Mouse (Mus musculus): ENCODE results near the gene 9330161L09Rik. TPM values are rescaled to one million over a fixed set of nuclear protein-coding genes. Genes with fewer than 3 reads are reported as not detected.

Gene 9330161L09Rik
- 0.95 TPM for polyA plus RNA-seq (2017; shearing (Covaris generic))

DNA sequence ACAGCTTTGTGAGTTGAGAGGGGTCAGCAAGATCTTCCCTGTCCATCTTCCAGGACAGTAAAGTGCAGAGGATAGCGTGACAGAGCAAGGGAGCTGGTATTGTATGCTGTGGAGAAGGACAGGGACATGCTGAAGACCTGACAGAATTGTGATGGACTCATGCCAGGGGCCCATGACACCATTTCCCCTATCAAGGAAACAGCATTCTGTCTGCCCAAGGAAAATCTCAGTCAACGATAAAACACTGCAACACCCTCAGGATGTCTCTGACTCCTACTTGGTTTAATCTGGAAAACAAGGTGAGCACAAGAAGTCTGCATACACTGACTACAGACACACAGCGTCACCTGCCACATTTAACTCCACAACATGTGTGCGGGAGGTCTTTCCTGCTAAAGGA lies at the start of gene 9330161L09Rik:
TSS of gene 9330161L09Rik (minus strand) at position 101 of the 400 bp plus-strand sequence.

DNA sequence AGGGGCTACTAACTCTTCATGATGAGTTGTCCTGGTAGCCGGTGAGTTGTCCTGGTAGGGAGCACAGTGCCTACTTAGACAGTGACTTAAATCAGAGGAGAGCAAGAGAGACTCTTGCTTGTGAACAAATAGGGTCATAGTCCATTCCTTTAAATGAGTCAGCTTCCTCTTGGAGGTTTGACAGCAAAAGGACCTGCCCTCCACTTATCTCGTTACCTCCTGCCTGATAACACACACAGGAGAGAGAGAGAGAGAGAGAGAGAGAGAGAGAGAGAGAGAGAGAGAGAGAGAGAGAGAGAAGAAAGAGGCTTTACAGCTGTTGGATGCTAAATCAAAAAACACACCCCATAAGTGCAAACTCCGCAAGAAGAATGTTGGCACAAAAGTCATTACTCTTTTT lies 49.5 kb upstream of the 9330161L09Rik start, which contains the start of gene Ifi27l2b:
TSS of gene Ifi27l2b (minus strand) at position 84 of the 400 bp plus-strand sequence.

DNA sequence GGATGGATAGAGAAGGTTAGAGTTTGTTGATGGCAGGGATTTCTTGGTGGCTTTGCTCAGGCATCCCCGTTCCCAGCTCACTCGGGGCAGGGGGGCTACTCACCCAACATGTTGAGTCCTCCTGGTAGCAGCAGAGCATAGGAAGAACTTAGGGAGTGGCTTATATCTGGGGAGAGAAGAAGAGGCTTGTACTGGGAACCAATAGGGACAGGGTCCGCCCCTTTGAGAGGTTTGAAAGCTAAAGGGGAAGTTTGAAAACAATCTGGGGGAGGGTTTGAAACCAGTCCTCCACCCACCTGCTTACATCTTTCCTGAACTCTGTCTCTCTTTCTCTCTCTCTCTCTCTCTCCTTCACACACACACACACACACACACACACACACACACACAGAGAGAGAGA lies 35.9 kb upstream of the 9330161L09Rik start, which contains the start of gene Ifi27l2a:
TSS of gene Ifi27l2a (minus strand) at position 157 of the 400 bp plus-strand sequence.

DNA sequence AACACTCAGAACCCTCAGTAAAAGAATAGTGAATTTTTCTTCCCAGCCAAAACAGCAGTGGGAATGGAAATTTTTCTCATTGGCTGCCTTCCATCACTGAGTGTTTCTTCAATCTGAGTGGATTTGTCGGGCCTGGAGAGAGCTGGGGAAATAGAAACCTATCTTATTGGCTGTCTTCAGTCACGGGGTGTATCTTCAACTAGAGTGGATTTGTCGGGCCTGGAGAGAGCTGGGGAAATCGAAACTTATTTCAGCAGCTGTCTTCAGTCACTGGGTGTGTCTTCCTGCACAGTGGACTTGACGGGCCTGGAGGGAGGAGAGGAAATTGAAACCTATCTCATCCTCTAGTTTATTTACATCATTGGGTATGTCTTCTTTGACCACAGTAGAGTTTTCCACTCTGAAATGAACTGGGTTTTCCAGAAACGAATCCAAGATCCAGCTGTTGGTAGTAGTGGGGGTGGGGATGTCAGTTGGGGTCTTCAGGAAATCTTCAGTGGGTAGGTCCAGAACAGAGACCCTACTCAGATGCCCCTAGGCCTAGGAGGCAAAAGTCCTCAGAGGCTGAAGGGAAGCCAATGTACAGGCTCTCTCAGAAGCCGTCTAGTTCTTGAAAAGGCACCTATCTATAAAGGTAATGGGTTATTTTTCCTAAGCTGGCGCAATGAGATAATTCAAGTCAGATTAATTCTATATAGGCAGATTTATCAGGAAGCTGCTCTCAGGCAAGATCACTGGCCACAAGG lies 26.5 kb upstream of the 9330161L09Rik start, which contains the start of gene Ifi27:
TSS of gene Ifi27 (plus strand) at position 226 of the 746 bp plus-strand sequence.

DNA sequence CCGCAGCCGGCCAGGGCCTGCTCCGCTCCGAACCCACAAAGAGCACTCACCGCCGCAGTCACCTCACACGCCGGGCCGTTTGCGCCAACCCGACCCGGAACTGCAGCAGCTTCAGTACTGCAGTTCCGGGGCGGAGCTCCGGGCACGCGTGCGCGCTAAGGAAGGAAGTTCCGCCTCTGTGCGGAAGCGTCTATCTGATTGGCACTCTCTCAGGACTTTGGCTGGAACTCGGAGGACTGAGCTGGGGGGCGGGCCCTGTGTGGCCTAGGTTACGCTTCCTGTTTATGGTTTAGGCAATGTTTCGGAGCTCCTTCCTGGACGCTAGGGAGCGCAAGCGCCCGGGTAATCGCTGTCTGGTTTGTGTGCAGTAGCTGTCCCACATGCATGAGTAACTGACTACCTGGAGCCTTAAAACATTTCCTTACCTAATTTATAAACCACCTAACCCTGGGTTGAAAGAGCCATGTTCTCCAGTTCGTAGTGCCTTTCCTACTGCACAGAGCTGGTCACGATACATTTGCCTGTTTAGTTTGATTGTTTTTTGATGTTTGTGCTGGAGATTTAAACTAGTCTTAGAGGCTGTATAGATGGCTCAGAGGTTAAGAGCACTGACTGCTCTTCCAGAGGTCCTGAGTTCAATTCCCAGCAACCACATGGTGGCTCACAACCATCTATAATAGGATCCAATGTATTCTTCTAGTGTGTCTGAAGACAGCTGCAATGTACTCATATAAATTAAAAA lies 18.3 kb upstream of the 9330161L09Rik start, which contains the start of gene Ddx24:
TSS of gene Ddx24 (minus strand) at position 102 of the 742 bp plus-strand sequence.

DNA sequence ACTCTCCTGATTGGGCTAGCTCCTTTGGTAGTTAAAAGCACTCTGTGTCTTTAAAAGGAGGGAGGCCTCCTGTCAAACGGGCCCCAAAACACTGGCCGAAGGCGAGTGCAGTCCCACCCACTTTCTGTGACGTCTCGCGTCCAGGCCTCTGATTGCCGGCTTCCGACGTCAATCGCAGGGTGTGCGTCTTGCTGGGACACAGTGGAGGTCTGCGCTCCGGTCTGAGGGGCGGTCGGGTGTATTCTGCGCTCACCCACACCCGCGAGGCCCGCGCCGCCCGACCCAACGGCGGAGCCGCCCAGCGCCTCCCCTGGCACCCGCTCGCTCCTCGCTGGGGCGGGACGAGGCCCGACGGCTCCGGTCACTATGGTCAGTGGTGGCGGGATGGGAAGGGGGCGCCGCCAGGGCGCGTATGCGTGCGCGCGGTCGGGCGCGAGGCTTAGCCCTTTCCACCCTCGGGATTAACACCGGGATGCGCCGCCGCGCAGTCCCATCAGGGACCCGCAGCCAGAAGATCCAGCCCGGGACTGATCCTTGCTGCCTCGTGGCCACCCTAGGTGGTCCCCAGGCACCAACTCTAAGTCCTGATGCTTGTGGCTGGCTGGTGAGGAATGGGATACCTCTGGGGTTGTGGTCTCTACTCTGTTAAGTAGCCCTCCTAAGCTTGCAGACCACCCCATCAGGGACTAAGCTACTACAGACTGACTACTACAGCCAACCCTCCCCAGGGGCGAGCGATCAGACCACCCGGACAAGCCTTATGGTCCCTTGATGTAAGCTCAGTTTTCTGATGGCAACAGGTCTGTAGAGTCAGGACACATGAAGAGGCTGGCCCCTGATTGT lies 18.9 kb downstream of the 9330161L09Rik start, which contains the start of gene Otub2:
TSS of gene Otub2 (plus strand) at position 178 of the 843 bp plus-strand sequence.

Other genes starting within 250 kb of the 9330161L09Rik start
- not detected for gene Prima1, start 165.7 kb downstream of the 9330161L09Rik start, polyA plus RNA-seq (2017; shearing (Covaris generic))
- gene Fam181a, start 96.8 kb downstream of the 9330161L09Rik start, polyA plus RNA-seq (2017; shearing (Covaris generic)): not detected
- not detected for gene Asb2, start 51.8 kb downstream of the 9330161L09Rik start, polyA plus RNA-seq (2017; shearing (Covaris generic))
- gene Otub2, start 19.1 kb downstream of the 9330161L09Rik start, polyA plus RNA-seq (2017; shearing (Covaris generic)): 1.3 TPM
- gene Ddx24, start 18.0 kb upstream of the 9330161L09Rik start, polyA plus RNA-seq (2017; shearing (Covaris generic)): 182 TPM
- 215 TPM for gene Ifi27, start 26.4 kb upstream of the 9330161L09Rik start, polyA plus RNA-seq (2017; shearing (Covaris generic))
- gene Ifi27l2a, start 35.9 kb upstream of the 9330161L09Rik start, polyA plus RNA-seq (2017; shearing (Covaris generic)): 200 TPM
- not detected for gene Ifi27l2b, start 49.4 kb upstream of the 9330161L09Rik start, polyA plus RNA-seq (2017; shearing (Covaris generic))
- gene Ppp4r4, start 124.5 kb upstream of the 9330161L09Rik start, polyA plus RNA-seq (2017; shearing (Covaris generic)): not detected
- gene Serpina10, start 223.6 kb upstream of the 9330161L09Rik start, polyA plus RNA-seq (2017; shearing (Covaris generic)): not detected
- not detected for gene Serpina6, start 249.4 kb upstream of the 9330161L09Rik start, polyA plus RNA-seq (2017; shearing (Covaris generic))

Data from naive thymus-derived CD4-positive, alpha-beta T cell, adult 5 months (primary cell).